Mouse (Mus musculus) layer of hippocampus, postnatal 10 days (tissue): Measurements from ENCODE around the gene Fyb. TPM values are rescaled to one million over a fixed set of nuclear protein-coding genes. Genes with fewer than 3 reads are reported as not detected.

Experiments
- DNase-seq, 2 experiments: peaks; one replicate each; pipeline ENCODE4 v3.0.0; 2021; ENCODE audit warnings: low spot score in 2 of 2
- long read RNA-seq: library from polyadenylated mRNA; stranded (forward); transcript quantifications from one replicate; pipeline ENCODE4 v2.0.0, GENCODE M21; 2023
- total RNA-seq, 2 experiments: library from RNA; stranded (reverse); gene quantifications; 2 replicates each; pipeline ENCODE4 v1.2.3; 2021

The Fyb gene
- total RNA-seq, result 10 to 100 TPM in 1 of 2 experiments, 1 to 10 TPM in 1; 9.2 to 10.9 TPM
- long read RNA-seq, partial matches to known transcripts, result 1 of 2 reads
- long read RNA-seq, other reads (novel, unspliced or antisense), result 1 of 2 reads

DNA sequence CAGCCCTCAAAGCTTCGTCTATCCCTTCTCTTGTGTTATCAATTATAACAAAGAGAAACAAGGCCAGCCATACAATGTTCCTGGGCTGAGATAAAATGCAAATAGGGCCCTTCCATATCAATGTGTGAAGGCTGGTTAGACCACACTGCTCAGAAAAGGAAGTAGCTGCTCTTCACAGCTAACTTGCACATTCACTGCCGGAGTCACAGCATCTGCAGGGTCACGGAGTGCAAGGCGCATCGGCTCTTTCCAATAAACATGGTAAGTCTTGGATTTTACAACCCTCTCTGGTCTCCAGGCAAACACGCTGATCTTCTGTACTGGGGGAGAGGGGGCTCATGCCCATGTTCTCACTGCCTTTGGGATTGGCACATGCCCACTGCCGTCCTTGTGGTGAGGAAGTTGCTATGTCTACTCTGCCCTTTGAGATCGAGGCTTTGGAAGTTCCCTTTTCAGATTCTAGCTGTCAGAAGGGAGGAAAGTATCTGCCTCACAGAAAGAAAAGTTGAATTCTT lies at the start of gene Fyb:
TSS of gene Fyb (plus strand) at position 201 of the 515 bp plus-strand sequence.
- DNase-seq, result no peak

DNA sequence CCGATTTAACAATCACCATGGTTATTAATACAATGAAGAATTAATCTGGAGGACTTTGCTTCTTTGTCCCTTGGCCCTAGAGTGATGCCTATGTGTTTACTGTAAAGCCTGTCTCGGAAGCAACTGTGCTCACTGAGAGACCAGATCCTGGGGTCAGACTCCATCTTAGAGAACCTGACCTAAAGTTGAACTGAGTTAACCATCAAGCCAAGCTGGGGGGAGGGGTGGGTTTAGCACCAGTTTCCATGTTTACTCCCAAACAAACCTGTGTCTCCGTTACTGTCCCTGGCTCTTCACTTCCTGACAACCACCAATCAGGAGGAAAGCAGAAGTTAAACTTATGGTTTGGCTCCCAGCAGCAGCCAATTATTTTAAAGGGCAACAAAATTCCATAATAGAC lies 39.1 kb upstream of the Fyb start:
- DNase-seq, result no peak

DNA sequence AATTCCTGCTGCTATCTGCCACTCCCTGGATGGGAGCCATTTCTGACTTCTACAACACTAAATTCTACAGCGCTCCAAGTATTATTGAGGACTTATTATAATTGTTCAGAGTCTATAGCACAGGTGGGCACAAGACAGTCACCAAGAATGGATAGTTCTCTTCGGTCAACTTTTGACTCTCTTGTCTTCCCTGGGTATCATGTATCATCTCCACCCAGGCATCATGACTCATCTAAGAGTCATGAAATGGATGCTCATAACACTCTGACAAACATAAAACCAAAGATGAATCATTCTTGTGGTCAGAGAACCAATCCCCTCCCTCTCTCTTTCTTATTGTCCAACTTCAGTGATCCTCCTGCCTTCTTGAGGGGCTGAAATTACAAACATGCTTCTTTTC lies 30.3 kb upstream of the Fyb start:
- DNase-seq, result no peak

DNA sequence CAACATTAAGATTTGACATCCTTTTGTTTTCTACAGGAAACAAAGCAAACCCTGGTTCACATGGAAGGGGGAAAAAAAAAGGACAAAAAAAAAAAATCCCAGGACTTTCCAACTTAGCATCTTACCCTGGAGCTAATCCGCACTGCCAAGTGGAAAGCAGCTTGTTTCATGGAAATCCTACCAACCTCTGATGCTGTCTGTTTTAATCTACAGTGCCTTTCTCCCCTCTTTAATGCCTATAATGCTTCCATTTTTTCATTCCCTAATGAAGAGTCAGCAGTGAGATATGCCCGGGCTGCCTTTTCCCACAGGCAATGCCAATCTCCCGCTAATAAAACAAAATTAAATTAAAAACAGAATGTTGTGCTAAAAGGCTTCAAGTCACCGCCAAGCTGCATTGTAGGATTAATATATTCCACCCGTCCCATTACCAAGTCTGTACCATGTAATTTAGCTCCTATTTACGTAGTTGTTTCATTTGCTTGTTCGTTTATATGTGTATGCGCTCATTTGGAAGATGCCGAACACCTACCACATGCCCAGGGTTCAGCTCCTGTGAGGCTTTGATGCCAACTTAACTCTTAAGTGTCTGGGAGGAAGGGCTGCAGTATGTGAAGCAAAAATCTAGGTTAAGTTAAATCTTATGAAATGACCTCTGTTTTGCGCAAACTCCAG lies 24.1 kb upstream of the Fyb start:
- DNase-seq, result no peak

DNA sequence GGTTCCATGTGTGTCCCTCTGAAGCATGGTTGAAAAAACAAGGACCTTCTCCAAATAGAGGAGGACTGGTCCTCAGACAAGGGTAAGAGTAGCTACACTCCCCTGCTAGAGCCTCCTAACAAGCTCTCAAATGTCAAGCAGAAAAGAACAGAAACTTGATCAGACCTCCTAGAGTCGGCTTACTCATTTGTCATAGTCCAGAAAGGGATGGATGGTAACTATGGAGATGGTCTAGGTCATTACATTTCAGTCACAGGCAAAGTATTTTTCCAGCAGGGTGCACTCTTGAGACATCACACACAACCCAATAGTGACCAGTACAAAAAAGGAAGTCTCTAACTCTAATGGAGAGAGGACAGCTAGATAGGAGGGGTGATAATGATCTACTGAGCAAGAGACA lies 21.9 kb upstream of the Fyb start:
- DNase-seq, result no peak

DNA sequence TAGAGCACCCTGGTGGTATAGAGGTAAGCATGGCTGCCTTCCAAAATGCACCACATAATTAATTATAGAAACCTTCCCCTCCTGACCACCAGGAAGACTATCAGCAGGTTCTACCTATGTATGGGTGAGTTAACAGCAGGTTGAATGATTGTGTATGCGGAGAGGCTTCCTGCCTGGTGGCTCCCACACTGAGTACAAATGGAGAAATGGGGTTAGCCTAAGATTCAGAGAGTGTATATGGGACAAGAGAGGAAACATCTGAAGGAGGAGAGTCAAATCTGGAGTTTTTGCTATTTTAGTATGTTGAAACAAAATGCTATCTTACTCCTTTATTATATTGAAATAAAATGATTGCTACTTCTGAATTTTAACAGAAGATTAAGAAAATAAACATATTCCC lies 5.1 kb upstream of the Fyb start:
- no peak for DNase-seq

DNA sequence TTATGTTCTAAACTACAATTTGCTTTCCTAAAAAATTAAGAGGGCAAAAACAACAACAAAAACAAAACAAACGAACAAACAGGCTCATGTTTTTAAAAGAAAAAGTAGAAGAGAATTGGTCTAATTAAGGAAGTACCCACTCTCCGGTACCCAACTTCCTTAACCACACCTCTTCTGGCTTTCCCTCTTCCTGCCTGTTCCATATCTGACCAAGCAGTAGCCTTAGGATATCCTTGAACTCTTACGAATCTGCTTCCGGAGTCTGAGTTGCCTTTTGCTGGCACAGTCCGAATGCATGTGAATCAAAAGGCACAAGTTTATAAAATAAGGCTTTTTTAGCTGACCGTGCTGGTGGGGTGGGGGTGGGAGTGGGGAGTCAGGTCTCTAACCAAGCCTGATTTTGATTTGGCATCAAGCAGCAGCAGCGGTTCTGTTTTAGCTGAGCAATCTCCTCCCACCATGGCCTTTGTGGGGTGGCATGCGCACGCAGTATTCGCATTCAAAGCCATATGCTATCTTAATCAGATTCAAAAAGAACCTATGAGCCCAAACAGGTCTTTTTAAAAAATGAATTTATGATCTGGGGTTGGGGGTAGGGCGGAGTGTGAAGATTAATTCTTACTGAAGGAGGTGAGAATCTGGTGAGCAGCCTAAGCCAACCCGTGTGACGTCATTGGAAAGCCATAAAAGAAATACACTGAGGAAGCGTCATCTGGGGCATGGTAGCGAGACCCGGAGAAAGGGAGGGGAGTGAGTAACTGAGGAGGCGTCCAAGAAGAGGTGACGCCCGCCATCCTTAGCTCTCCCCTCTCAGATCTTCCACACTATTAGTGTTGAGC lies 3.0 kb upstream of the Fyb start:
- DNase-seq, result no peak

DNA sequence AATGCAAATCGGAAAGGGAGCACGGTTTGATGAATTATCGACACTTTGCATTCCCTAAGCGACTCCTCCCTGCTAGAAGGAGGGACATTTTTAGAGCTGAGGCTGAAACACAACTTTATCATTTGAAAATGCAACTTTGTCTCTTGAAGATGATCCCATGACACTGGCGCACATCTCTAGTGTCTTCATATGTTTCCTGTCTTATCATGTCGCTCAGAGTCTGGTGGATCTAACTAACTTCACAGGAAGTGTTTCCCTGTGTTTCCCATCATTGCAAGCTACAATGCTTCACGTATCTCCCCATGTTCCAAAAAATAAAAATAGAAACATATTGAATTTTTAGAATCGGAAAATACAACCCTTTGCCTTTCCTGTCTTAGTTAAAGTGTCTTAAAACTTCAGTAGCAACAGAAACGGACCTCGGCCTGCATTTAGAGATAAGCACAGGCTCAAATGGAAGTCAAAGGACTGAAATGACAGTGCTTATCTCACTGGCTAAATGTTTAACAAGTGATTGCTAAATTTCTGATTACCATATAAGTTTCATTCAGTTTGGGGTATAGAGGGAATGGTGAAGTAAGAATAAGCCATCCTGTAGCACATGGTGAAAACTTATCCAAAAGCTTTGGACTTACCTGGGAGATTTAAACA lies 2.0 kb upstream of the Fyb start:
- DNase-seq, result no peak

DNA sequence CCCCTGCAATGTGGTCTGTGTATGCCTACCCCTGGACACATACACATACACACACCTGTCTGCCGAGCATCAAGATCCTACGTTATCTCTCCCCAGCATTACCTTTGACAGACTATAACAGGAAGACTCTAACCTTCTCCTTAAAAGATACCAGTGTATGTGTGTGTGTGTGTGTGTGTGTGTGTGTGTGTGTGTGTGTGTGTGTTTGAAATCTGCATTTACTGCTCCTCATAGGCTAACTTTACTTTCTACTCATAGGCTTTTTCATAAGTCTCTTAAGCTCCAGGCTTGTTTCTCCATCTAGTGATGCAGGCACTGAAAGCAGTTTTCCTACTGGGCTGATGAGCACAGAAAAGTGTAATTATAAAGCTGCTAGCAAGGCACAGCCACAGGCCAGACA lies 2.1 kb downstream of the Fyb start:
- no peak for DNase-seq

DNA sequence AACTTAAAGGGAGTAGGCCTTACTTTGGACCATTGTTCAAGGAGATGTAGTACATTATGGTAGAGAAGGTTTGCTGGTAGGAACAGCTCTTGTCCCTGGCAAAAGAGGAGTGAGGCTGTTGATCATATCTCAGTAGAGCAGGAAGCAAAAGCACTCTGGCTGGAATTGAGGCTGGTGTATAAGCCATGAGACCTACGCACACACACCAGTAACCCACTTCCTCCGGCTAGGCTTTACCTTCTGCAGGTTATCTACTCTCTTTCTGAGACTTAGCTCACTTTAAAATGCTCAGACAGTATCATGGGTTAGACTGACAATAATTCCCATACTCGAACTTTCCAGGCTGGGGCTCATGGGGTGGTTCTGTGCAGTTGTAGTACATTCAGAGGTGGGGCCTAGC lies 2.7 kb downstream of the Fyb start:
- DNase-seq, result no peak

DNA sequence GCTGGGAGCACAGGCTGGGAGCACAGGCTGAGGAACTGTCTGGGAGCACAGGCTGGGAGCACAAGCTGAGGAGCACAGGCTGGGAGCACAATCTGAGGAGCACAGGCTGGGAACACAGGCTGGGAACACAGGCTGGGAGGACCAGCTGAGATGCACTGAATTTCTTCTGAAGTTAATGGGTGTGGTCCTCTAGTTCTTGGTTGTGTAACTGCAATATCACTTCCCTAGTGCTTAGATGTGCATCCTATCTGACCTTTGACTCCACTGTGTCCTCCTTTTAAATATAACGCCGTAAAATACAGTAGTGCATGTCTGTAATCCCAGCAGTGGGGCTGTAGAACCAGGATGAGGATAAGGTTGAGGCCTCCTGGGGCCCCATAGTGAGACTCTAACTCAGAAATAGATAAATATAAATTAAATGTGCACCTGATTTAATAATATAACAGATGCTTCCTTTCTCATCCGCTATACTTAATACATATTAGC lies 11.2 kb downstream of the Fyb start:
- DNase-seq, result no peak

DNA sequence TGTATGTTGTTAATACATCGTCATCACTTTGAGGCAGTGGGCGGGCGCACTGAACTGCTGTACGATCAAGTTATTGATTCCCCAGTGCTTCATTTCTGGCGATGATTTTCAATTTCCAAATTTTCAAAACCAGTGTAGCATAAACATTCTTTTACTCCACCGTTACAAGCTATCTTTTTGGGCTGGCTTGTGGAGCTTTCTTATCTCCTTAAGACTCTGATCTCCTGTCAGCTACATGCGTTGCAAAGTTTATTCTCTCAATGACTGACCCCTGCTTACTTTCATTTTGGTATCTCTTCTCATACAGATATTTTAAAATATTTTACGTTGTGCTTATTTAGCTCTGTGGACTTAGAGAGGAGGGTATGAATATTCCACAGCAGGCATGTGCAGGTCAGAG lies 11.9 kb downstream of the Fyb start:
- DNase-seq, result no peak

DNA sequence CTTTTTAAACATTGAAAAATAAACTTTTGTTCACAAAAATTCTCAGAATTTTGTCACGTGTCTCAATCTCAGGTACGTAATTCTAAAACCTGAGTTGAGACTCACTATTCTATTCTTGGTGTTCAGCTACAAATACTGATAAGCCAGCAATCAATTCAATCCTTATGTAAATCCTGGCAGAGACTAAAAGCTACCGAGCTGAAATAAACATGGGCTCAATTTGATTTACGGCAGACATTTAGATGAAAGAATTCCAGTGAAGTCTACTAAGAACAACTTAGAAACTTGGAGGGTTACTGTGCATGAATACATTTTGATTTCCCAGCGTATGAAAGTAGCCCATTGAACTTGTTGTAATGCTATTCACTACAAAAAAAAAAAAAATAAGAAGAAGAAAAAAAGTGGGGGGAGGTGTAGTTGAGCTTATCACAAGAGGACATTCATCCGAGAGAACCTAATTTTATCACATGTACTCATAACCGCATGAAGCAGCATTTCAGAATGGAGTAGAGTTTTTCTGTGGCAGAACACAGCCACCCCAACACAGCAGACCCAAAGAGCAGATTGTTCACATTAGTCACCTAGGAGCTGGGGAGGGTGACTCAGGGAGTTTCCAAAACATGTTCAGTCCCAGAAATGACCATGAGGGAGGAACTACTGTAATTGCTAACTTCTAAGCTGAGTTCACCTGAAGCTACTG lies 17.1 kb downstream of the Fyb start:
- DNase-seq, result no peak

DNA sequence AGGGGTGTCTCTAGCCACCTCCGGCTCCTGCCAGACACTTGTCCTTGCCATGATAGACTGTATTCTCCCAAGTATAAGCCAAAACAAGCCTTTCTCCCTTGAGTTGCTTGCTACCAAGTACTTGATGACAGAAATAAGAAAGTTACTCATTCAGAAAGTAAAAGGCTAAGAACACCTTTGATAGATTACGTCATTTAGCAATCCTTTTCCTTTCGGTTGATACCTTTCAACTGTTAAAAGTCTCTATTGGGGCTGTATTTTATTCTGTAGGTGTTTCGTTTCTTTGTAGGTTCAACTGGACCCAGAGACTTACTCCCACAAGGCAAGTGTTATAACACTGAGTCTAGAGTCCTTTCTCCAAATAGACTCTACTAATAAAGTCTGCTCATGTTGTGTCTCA lies 26.3 kb downstream of the Fyb start:
- DNase-seq, result no peak

DNA sequence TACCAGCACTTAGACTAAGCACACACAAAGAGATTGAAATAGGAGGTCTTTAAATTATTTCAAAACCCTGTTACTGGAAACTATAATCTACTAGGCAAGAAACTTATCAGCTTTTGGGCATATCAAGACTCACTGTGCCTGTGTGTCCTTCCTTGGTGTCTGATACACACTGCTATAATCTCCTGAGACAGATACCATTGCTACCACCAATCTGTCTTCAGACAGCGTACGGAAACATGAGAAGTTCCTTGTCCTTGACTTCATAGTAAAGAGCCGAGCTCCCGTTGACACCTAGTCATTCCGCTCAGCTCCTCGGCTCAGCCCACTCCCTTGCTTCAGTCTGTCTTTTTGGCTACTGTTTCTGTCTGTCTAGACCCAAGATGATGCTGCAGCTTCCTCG lies 29.2 kb downstream of the Fyb start:
- no peak for DNase-seq

DNA sequence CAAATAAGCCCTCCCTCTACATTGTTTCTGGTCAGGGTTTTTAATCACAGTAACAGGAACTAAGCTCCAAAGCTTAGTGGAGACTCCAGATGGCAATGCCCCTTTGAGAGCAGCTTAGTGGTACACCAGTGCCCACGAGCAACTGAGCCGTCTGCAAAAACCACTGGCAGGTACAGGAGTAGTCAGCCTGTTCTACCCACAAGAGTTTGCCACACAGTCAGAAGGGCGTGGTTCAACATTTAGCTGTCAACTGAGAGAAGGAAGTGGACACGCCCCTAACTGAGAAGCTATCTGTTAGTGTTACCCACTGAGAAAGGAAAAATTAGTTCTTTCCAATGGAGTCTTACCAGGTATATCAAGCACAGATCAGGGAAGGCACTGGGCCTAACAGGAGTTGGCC lies 32.1 kb downstream of the Fyb start:
- no peak for DNase-seq

DNA sequence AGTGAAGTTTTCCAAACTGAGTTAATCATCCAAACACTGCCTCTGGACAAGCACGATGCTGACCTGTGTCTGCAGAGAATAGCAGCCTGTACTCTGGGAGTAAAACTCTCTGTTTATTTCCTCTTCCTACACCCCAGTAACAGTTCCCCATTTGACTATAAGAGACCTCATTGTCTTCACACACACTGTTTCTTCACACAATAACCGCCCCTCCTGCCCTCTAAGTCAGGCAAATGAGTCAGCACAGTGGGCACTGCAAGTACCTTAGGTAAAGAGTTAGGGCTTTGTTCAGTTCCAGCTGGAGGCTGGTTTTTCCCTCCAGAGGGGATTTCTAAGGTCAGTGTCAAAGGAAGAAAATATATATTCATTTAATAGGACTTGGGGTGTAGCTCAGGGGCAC lies 32.9 kb downstream of the Fyb start:
- no peak for DNase-seq

DNA sequence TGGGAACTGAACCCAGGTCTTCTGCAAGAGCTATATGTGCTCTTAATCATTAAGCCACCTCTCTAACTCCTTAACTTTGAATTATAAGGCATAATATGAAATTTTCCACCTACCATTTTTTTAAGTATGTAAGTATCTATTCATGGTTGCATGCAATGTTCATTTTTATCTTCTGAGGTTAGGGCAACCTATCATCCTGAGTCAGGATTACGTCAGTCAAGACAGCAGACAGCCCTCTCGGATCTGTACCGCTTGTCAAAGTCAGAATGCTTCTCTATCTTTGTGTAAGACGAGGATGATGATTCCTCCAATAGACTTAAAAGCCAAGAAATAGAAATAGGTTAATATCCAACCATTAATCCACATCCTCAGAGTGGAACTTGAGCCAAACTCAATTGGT lies 33.6 kb downstream of the Fyb start:
- DNase-seq, result no peak

DNA sequence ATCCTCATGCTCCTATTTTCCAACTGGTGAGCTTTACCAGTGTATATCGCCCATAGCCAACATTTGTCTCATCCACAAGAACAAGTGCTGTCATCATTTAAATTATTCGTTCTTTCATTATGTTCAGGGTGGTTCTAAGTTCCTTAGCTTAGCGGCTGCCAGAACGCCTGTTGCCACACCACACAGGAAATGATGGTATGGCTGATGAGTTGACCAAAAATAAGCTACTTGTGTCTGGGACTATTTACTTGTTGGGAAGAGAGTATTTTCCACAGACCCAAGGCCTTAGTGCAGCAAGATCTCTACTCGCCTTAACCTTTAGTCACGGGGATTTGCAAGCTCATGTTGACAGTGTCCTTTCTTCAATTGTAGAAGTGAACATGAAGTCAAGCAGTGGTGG lies 34.3 kb downstream of the Fyb start:
- DNase-seq, result no peak

DNA sequence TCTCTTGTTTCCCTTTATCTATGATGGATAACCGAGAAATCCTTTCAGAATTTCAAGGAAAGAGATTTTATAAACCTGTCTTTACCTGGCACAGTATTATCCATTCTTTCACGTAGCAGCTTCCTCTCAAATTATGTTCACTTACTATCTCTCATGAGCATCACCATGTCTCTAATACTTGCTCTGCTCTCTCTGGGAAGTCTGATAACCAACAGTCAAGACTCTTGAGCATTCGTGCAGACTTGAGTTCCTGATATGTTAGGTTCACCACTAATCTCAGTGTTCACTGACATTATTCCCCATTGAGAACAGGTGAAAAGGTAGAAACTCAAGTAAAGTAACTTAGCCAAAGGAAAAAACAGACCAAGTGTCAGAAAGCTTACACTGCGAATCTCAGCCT lies 34.9 kb downstream of the Fyb start:
- no peak for DNase-seq

DNA sequence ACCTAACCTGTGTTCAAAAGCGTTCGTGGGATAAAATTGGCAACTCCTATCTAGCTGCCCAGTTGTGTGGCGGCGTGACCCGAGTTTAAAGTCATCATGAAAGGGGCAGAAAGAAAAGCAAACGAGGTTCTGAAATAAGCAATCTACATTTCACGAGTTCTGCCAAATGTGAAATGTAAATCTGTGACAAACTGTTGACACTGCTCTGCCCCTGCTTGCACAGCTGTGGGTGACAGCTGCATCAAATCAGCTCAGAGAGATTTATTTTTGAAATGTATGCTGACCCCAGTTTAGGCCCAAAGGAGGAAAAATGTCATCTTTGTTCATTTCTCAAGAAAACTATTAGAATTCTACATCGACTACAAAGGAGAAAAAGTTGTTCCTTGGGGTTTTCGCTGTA lies 36.5 kb downstream of the Fyb start:
- DNase-seq, result no peak
